Mouse (Mus musculus) hindbrain, embryonic 15.5 days (tissue): ENCODE data around the gene Dab1. TPM values are rescaled to one million over a fixed set of nuclear protein-coding genes. Genes with fewer than 3 reads are reported as not detected.

Experiments used
- ATAC-seq: fragments of 200-750 bp; cut with Nextera tagmentation; 2 replicates; pipeline ENCODE4 v1.8.0; 2017; ENCODE audit warnings: low read depth, moderate number of reproducible peaks, moderate TSS enrichment; ENCODE audit not compliant: low FRiP score
- H3K27ac ChIP-seq: fragments of 300-500 bp; sonication (generic); replicated peaks from 2 replicates; pipeline ENCODE4 v1.5.1; 2015; ENCODE audit warnings: mild to moderate bottlenecking, inconsistent platforms
- H3K27me3 ChIP-seq: fragments of 300-500 bp; sonication (generic); 2 replicates; pipeline ENCODE4 v1.6.1; 2015; ENCODE audit warnings: control low read depth, inconsistent platforms
- H3K36me3 ChIP-seq: fragments of 300-500 bp; sonication (generic); 2 replicates; pipeline ENCODE4 v1.6.1; 2015; ENCODE audit warnings: control low read depth, inconsistent platforms
- H3K4me1 ChIP-seq: fragments of 300-500 bp; sonication (generic); replicated peaks from 2 replicates; pipeline ENCODE4 v1.6.1; 2015; ENCODE audit warnings: control low read depth, inconsistent platforms
- H3K4me2 ChIP-seq: fragments of 300-500 bp; sonication (generic); 2 replicates; pipeline ENCODE4 v1.6.1; 2015; ENCODE audit warnings: moderate library complexity, mild to moderate bottlenecking, inconsistent platforms
- H3K4me3 ChIP-seq: fragments of 300-500 bp; sonication (generic); 2 replicates; pipeline ENCODE4 v1.5.1; 2015; ENCODE audit warnings: mild to moderate bottlenecking, inconsistent platforms
- H3K9ac ChIP-seq: fragments of 300-500 bp; sonication (generic); 2 replicates; pipeline ENCODE4 v1.6.1; 2015; ENCODE audit warnings: inconsistent platforms
- H3K9me3 ChIP-seq: fragments of 300-500 bp; sonication (generic); 2 replicates; pipeline ENCODE4 v1.6.1; 2016; ENCODE audit warnings: control low read depth, inconsistent platforms
- WGBS: fragments of 180-500 bp; shearing (Covaris S2); methylation state at CpG from one replicate; pipeline ENCODE4 v1.1.7; 2015; 5-methylcytosine and 5-hydroxymethylcytosine counted together
- polyA plus RNA-seq: library from polyadenylated mRNA; unstranded; fragments of >200 nt; fragmentation: Nextera tagmentation; extraction: Ambion mirVana; gene quantifications from 2 replicates; pipeline ENCODE4 v1.2.1, GENCODE M21; 2015

Gene Dab1
- polyA plus RNA-seq, 1 experiment from 2014 or later, result 93.7 TPM

DNA sequence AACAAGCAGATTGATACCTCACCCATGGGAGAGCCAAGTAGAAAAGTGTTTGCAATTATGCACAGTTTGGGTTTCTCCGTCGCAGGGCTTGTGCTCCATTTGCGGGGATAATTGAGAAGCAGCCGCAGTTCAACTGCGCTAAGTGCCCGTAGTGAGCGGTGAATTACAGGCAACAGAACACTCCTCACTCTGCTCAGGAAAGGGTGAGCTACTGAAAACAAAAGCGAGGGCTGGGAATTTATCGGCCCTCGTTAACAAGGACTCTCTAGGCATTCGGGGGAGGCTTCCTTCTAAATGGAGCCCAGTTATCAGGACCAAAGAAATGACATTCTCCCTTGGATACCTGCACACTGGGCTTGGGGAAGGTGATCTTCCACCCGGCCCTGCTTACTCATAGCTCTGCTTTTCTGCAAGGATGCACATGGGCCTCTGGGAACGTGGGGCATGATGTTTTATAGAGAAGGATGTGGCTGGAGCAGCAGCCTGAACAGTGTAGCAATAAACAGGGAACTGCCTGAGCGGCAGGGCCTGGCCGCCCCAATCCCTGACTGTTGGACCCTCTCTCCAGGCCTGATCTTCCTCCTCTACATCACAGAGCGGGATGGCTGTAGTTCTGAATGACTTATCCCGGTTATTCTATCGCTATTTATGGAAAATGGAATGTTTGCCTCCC, 1067.1 kb downstream of the Dab1 start:
- H3K27ac ChIP-seq, result 0 out of 2 replicates have a peak overlapping the region, but pooled peaks have one; percentile 2
- H3K4me2 ChIP-seq, result no peak overlapping the region

DNA sequence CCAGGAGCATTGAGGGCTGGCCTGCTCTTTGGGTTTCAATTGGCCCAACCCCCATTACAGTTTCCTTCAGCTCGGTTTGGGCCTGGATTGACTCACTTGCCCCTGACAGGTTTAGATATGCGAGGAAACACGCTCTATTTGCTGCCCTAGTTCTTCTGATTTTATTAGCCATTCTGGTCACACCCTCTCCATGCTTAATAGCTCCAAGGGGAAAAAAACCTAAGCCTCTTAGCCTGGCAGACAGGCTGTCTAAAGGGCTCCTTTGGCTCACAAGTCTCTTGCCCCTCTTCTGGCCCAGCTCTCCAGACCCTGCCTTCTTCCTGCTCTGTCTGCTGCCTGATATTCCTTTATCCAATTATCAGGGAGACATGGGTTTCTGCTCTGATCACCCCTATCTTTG, 1069.9 kb downstream of the Dab1 start:
- no peaks in the 10 kb centered on the region for H3K27me3 ChIP-seq
- H3K4me1 ChIP-seq, result peaks cover 27% of the 10 kb centered on the region
- H3K27ac ChIP-seq, result no peak overlapping the region
- WGBS, result 22% methylated on average over 3 of the region's 3 CpGs
- no peak overlapping the region for H3K4me2 ChIP-seq
- H3K9ac ChIP-seq, result no peak overlapping the region
- 0 out of 2 replicates have a peak, but pooled peaks have one; percentile 46 for ATAC-seq
- H3K4me3 ChIP-seq, result no peak overlapping the region
- H3K36me3 ChIP-seq, result no peaks in the 10 kb centered on the region
- no peaks in the 10 kb centered on the region for H3K9me3 ChIP-seq

More for the DNA sequence above, 1067.1 kb downstream of the Dab1 start:
- ATAC-seq, result no peak
- H3K27me3 ChIP-seq, result no peaks in the 10 kb centered on the region
- no peak overlapping the region for H3K4me3 ChIP-seq
- WGBS, result 53% methylated on average over 18 of the region's 18 CpGs
- peaks cover 27% of the 10 kb centered on the region for H3K4me1 ChIP-seq
- H3K36me3 ChIP-seq, result no peaks in the 10 kb centered on the region
- no peaks in the 10 kb centered on the region for H3K9me3 ChIP-seq
- no peak overlapping the region for H3K9ac ChIP-seq

- Histone ChIP-seq H3K9ac (no peak overlapping the region), H3K27me3 (no peaks in the 10 kb centered on the region), H3K4me2 (no peak overlapping the region), H3K4me1 (peaks cover 21% of the 10 kb centered on the region), H3K36me3 (no peaks in the 10 kb centered on the region), H3K4me3 (no peak overlapping the region), H3K27ac (no peak overlapping the region), H3K9me3 (no peaks in the 10 kb centered on the region)
- WGBS, result 79% methylated on average over 7 of the region's 7 CpGs
- no peak for ATAC-seq
Measured at GRCm38 (mm10) chr4:104691026-104691425, 1071.9 kb downstream of the Dab1 start.

- Histone ChIP-seq H3K36me3 (no peaks in the 10 kb centered on the region), H3K4me1 (0 out of 2 replicates have a peak, but pooled peaks cover 3% of the 10 kb centered on the region), H3K9ac (no peak overlapping the region), H3K27me3 (no peaks in the 10 kb centered on the region), H3K9me3 (no peaks in the 10 kb centered on the region), H3K4me2 (no peak overlapping the region), H3K4me3 (no peak overlapping the region), H3K27ac (no peak overlapping the region)
- 72% methylated on average over 11 of the region's 11 CpGs for WGBS
- ATAC-seq, result no peak
Measured at GRCm38 (mm10) chr4:104694188-104694587, 1075.0 kb downstream of the Dab1 start.

DNA sequence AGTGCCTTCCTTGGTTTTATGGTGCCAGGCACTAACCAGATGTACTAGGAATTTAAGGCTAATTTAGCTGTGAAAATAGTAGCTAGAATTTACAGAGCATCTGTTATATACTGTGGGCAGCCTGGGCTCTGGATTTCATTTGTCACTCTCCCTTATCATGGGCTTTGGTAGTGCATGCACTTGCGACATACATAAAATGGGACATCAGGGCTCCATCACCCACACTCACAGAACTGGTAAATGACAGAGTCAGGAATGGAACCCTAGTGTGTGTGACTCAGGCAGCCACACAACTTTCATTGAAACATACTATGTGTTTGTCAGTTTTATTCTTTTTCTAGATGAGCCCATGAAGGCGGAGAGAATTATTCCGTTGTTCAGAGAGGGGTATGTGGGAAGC, 1077.4 kb downstream of the Dab1 start:
- Histone ChIP-seq H3K27ac (no peak overlapping the region), H3K36me3 (no peaks in the 10 kb centered on the region), H3K4me2 (no peak overlapping the region), H3K4me1 (no peaks in the 10 kb centered on the region), H3K4me3 (no peak overlapping the region), H3K9ac (no peak overlapping the region), H3K27me3 (no peaks in the 10 kb centered on the region), H3K9me3 (no peaks in the 10 kb centered on the region)
- ATAC-seq, result no peak
- 93% methylated on average over 3 of the region's 3 CpGs for WGBS

- no peak for ATAC-seq
- H3K36me3 ChIP-seq, result no peaks in the 10 kb centered on the region
- no peak overlapping the region for H3K4me2 ChIP-seq
- H3K9me3 ChIP-seq, result no peaks in the 10 kb centered on the region
- WGBS, result 75% methylated on average over 4 of the region's 4 CpGs
- no peaks in the 10 kb centered on the region for H3K4me1 ChIP-seq
- H3K4me3 ChIP-seq, result no peak overlapping the region
- no peaks in the 10 kb centered on the region for H3K27me3 ChIP-seq
- H3K9ac ChIP-seq, result no peak overlapping the region
- H3K27ac ChIP-seq, result no peak overlapping the region
Measured at GRCm38 (mm10) chr4:104697703-104698102, 1078.5 kb downstream of the Dab1 start.

DNA sequence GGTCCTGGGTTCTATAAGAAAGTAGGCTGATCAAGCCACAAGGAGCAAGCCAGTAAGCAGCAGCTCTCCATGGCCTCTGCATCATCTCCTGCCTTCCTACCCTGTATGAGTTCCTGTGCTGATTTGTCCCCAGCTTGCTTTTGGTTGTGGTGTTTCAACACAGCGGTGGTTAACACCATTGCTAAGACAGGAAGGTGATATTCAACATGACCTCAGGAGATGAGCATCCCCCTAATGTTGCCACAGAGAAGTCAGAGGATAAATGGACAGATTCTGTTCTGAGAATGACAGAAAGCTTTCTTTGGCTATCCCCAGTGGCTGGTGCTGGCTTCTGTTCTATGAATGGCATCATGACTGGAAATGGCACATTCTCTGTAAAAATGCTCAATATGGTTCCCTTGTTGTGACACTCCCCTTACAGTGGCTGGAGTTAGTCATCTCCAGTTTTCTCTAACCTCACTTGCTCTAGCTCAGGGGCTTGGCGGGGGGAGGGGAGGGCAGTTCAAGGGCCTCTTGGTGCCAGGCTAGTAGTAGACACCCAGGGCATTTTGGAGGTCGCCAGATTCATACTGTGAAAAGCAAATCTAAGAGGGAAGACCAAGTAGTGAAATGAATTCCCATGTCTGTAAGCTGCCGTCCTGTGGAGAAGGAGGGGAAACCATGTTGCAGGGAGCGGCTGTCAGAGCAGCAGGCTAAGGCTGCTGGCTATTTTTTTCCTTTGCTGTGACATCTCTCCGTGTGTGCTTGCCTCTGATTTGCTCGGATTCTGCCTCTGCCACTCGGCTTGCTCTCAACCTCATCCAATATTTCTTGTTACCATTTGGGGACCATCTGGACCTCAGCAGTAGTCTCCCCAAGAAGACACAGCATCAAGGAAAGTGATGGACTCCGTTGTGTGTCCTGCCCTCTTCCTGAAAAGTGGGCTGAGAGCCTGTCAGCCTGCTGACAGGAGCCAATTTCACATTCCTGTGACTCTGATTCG, 1086.8 kb downstream of the Dab1 start:
- no peak for ATAC-seq

DNA sequence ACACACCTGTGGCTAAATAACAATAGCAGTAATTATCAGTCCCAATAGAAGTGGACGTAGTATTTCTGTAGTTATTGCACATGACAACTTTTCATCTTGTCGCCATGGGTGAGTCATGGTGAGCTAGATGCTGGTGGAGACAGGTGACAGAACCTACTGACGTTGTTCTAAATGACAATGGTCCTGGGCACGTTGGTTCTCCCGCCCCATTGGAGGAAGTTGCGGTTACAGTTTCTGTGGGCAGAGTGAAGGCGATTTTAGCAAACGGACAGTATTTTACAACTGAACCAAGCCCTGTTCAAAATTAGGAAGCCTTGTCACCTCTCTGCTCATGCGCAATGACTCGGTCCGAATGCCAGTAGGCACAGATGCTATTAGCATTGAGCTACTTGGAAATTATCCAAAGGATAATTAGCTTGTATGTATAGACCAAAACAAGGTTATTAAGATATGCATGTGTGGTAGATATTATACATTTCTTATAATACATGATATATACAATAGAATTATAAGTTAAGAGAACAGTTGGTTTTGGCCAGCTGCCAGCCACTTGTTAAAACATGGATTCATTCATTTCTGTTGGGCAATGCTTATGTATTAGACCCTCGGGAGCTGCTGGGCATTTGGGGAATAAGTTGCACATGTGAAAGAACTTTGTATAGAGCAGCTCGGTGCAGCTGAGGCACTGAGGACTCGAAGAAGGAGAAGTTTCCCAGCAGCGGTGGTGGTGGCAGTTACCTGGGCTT, 1093.4 kb downstream of the Dab1 start:
- Histone ChIP-seq H3K4me3 (no peak overlapping the region), H3K4me1 (peaks cover 23% of the 10 kb centered on the region), H3K4me2 (no peak overlapping the region), H3K9me3 (no peaks in the 10 kb centered on the region), H3K27ac (no peak overlapping the region), H3K9ac (no peak overlapping the region), H3K36me3 (no peaks in the 10 kb centered on the region), H3K27me3 (no peaks in the 10 kb centered on the region; the same call in 1 of the 2 replicates)
- WGBS, result 76% methylated on average over 15 of the region's 15 CpGs
- no peak for ATAC-seq

More for the DNA sequence above, 1086.8 kb downstream of the Dab1 start:
- H3K4me3 ChIP-seq, result no peak overlapping the region
- H3K27me3 ChIP-seq, result no peaks in the 10 kb centered on the region; the same call in 1 of the 2 replicates
- no peak overlapping the region for H3K9ac ChIP-seq
- 62% methylated on average over 10 of the region's 10 CpGs for WGBS
- H3K4me1 ChIP-seq, result peaks cover 15% of the 10 kb centered on the region
- H3K36me3 ChIP-seq, result no peaks in the 10 kb centered on the region
- no peaks in the 10 kb centered on the region for H3K9me3 ChIP-seq
- no peak overlapping the region for H3K4me2 ChIP-seq
- H3K27ac ChIP-seq, result no peak overlapping the region

DNA sequence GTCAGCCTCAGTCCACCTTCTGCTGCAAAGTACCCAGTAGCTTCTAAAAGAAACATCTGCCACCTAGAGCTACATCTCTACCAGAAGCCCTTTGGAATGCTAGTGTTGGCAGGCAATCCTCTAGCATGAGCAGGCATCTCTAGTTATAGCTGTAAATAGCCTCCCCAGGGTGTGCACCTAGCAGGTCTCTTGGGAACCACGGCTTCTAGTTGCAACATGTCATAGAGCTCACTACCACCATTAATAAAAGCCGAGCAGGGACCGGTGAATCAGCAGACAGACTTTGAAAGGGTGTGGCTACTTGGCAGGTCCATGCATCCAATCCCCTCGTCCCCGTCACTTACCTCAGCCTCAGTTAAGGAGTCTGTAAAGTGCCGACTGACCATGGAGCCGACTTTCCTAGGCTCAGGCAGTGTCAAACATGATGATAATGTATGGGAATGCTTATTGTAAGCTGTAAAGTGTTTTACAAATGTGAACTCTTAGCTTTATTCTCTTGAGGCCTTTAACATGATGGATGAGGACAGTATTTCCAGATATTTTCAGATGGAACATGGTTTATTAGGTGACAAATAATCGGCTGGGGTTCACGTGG, 1095.9 kb downstream of the Dab1 start:
- no peak for ATAC-seq
- Histone ChIP-seq H3K9ac (no peak overlapping the region), H3K4me2 (no peak overlapping the region), H3K4me1 (peaks cover 35% of the 10 kb centered on the region), H3K27me3 (no peaks in the 10 kb centered on the region), H3K9me3 (no peaks in the 10 kb centered on the region), H3K4me3 (no peak overlapping the region), H3K27ac (no peak overlapping the region), H3K36me3 (no peaks in the 10 kb centered on the region)
- WGBS, result 79% methylated on average over 9 of the region's 9 CpGs

- H3K9ac ChIP-seq, result no peak overlapping the region
- ATAC-seq, result no peak
- no peaks in the 10 kb centered on the region for H3K27me3 ChIP-seq
- no peaks in the 10 kb centered on the region for H3K9me3 ChIP-seq
- H3K4me2 ChIP-seq, result no peak overlapping the region
- peaks cover 30% of the 10 kb centered on the region for H3K4me1 ChIP-seq
- H3K4me3 ChIP-seq, result no peak overlapping the region
- H3K27ac ChIP-seq, result no peak overlapping the region
- no peaks in the 10 kb centered on the region for H3K36me3 ChIP-seq
- 76% methylated on average over 6 of the region's 6 CpGs for WGBS
Measured at GRCm38 (mm10) chr4:104715857-104716256, 1096.7 kb downstream of the Dab1 start.

DNA sequence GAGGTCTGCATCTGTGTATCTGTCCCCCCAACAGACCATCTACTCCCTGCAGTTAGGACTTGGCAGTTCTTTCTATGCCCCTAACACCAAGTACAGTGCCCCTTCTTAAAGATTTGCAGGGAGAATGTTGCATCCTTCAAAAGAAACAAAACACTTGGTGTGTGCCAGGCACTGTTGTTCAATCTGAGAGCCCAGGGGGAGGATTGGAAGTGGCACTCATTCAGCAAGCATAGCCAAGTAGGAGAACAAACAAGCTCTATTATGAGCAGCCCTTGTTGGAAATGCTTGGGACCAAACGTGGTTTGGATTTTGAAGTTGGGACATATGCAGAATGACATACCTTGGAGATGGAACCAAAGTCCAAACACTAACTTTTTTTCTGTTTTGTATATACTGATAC, 1097.3 kb downstream of the Dab1 start:
- peaks cover 30% of the 10 kb centered on the region for H3K4me1 ChIP-seq
- no peak overlapping the region for H3K4me3 ChIP-seq
- ATAC-seq, result no peak
- no peaks in the 10 kb centered on the region for H3K36me3 ChIP-seq
- 66% methylated on average over 1 of the region's 1 CpGs for WGBS
- H3K4me2 ChIP-seq, result no peak overlapping the region
- no peak overlapping the region for H3K27ac ChIP-seq
- no peaks in the 10 kb centered on the region for H3K9me3 ChIP-seq
- no peak overlapping the region for H3K9ac ChIP-seq
- H3K27me3 ChIP-seq, result no peaks in the 10 kb centered on the region
